Mouse (Mus musculus): ENCODE data around the gene Wdr81. TPM values are rescaled to one million over a fixed set of nuclear protein-coding genes. Genes with fewer than 3 reads are reported as not detected.

Wdr81 gene
- polyA plus RNA-seq, 1 experiment from 2014 or later, result 3.5 TPM

- H3K4me2 ChIP-seq (ENCODE audit: low read depth, low read length), result no peak overlapping the region
- no peak overlapping the region for H3K27ac ChIP-seq (ENCODE audit: low read length)
- H3K4me3 ChIP-seq (ENCODE audit: low read length), result no peak overlapping the region
- no peaks in the 10 kb centered on the region for H3K9me3 ChIP-seq (replicated peaks; ENCODE audit: control insufficient read depth, low read length)
- 77% methylated on average over 3 of the region's 3 CpGs for WGBS
- H3K9ac ChIP-seq (ENCODE audit: low read length), result no peak overlapping the region
- peaks cover 13% of the 10 kb centered on the region for H3K36me3 ChIP-seq (ENCODE audit: control insufficient read depth, insufficient read depth)
- peaks cover 3% of the 10 kb centered on the region for H3K4me1 ChIP-seq (ENCODE audit: control insufficient read depth, insufficient read depth, low read length)
- no peak for ATAC-seq (replicated peaks; ENCODE audit: extremely low read depth, insufficient read depth, low FRiP score)
- no peaks in the 10 kb centered on the region for H3K27me3 ChIP-seq (ENCODE audit: control insufficient read depth, insufficient read depth, low read length)
Measured at GRCm38 (mm10) chr11:75448575-75448974, 5.9 kb downstream of the Wdr81 start.

DNA sequence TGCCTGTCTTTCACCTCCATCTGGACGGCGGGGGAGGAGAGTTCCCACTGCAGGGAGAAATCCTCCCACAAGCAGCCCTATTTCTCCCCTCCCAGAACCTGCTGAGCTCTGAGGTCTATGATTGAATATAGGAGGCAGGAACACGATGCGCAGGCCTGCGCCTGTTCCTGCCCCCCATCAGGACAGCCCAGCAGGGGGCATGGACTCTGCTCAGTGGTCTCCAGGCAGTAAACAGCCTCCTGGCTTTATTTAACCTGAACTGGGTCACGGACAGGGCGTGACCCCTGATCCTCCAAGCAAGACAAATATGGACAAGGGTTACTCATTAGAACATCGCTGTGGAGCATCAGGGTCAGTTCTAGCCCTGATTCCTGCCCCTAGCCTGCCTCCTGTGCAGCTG is 10.8 kb downstream of the Wdr81 start:
- ATAC-seq (replicated peaks; ENCODE audit: extremely low read depth, insufficient read depth, low FRiP score), result no peak
- peaks cover 17% of the 10 kb centered on the region for H3K36me3 ChIP-seq (ENCODE audit: control insufficient read depth, insufficient read depth)

GRCm38 (mm10) chr11:75441601-75442000 is 12.9 kb downstream of the Wdr81 start:
- Histone ChIP-seq H3K4me3 (ENCODE audit: low read length) (no peak overlapping the region), H3K4me2 (ENCODE audit: low read depth, low read length) (no peak overlapping the region), H3K27ac (ENCODE audit: low read length) (no peak overlapping the region), H3K27me3 (ENCODE audit: control insufficient read depth, insufficient read depth, low read length) (no peaks in the 10 kb centered on the region), H3K4me1 (ENCODE audit: control insufficient read depth, insufficient read depth, low read length) (no peaks in the 10 kb centered on the region), H3K36me3 (ENCODE audit: control insufficient read depth, insufficient read depth) (0 out of 2 replicates have a peak, but pooled peaks cover 11% of the 10 kb centered on the region), H3K9me3 (replicated peaks; ENCODE audit: control insufficient read depth, low read length) (no peaks in the 10 kb centered on the region), H3K9ac (ENCODE audit: low read length) (no peak overlapping the region)
- 88% methylated on average over 16 of the region's 16 CpGs for WGBS
- ATAC-seq (replicated peaks; ENCODE audit: extremely low read depth, insufficient read depth, low FRiP score), result no peak

More for the DNA sequence above, 10.8 kb downstream of the Wdr81 start:
- H3K4me1 ChIP-seq (ENCODE audit: control insufficient read depth, insufficient read depth, low read length), result no peaks in the 10 kb centered on the region
- 72% methylated on average over 8 of the region's 8 CpGs for WGBS
- no peak overlapping the region for H3K9ac ChIP-seq (ENCODE audit: low read length)
- no peaks in the 10 kb centered on the region for H3K27me3 ChIP-seq (ENCODE audit: control insufficient read depth, insufficient read depth, low read length)
- no peak overlapping the region for H3K4me2 ChIP-seq (ENCODE audit: low read depth, low read length)
- no peak overlapping the region for H3K4me3 ChIP-seq (ENCODE audit: low read length)
- no peaks in the 10 kb centered on the region for H3K9me3 ChIP-seq (replicated peaks; ENCODE audit: control insufficient read depth, low read length)
- H3K27ac ChIP-seq (ENCODE audit: low read length), result no peak overlapping the region

- Histone ChIP-seq H3K4me3 (ENCODE audit: low read length) (no peak overlapping the region), H3K27ac (ENCODE audit: low read length) (no peak overlapping the region), H3K9ac (ENCODE audit: low read length) (no peak overlapping the region), H3K9me3 (replicated peaks; ENCODE audit: control insufficient read depth, low read length) (no peaks in the 10 kb centered on the region), H3K36me3 (ENCODE audit: control insufficient read depth, insufficient read depth) (0 out of 2 replicates have a peak, but pooled peaks cover 11% of the 10 kb centered on the region), H3K27me3 (ENCODE audit: control insufficient read depth, insufficient read depth, low read length) (no peaks in the 10 kb centered on the region), H3K4me1 (ENCODE audit: control insufficient read depth, insufficient read depth, low read length) (no peaks in the 10 kb centered on the region), H3K4me2 (ENCODE audit: low read depth, low read length) (no peak overlapping the region)
- no peak for ATAC-seq (replicated peaks; ENCODE audit: extremely low read depth, insufficient read depth, low FRiP score)
- WGBS, result 84% methylated on average over 7 of the region's 7 CpGs
Measured at GRCm38 (mm10) chr11:75441034-75441433, 13.5 kb downstream of the Wdr81 start.

- Histone ChIP-seq H3K36me3 (ENCODE audit: control insufficient read depth, insufficient read depth) (0 out of 2 replicates have a peak, but pooled peaks cover 11% of the 10 kb centered on the region), H3K4me1 (ENCODE audit: control insufficient read depth, insufficient read depth, low read length) (no peaks in the 10 kb centered on the region), H3K4me2 (ENCODE audit: low read depth, low read length) (no peak overlapping the region), H3K27me3 (ENCODE audit: control insufficient read depth, insufficient read depth, low read length) (no peaks in the 10 kb centered on the region; the same call in 1 of the 2 replicates), H3K9ac (ENCODE audit: low read length) (no peak overlapping the region), H3K9me3 (replicated peaks; ENCODE audit: control insufficient read depth, low read length) (no peaks in the 10 kb centered on the region), H3K27ac (ENCODE audit: low read length) (no peak overlapping the region), H3K4me3 (ENCODE audit: low read length) (no peak overlapping the region)
- no peak for ATAC-seq (replicated peaks; ENCODE audit: extremely low read depth, insufficient read depth, low FRiP score)
- 96% methylated on average over 3 of the region's 3 CpGs for WGBS
Measured at GRCm38 (mm10) chr11:75439951-75440350, 14.6 kb downstream of the Wdr81 start.

- Histone ChIP-seq H3K27me3 (ENCODE audit: control insufficient read depth, insufficient read depth, low read length) (no peaks in the 10 kb centered on the region; the same call in 1 of the 2 replicates), H3K9ac (ENCODE audit: low read length) (no peak within 1 kb of the TSS), H3K36me3 (ENCODE audit: control insufficient read depth, insufficient read depth) (0 out of 2 replicates have a peak, but pooled peaks cover 11% of the 10 kb centered on the region), H3K4me3 (ENCODE audit: low read length) (no peak within 1 kb of the TSS), H3K4me1 (ENCODE audit: control insufficient read depth, insufficient read depth, low read length) (no peaks in the 10 kb centered on the region), H3K27ac (ENCODE audit: low read length) (no peak within 1 kb of the TSS), H3K9me3 (replicated peaks; ENCODE audit: control insufficient read depth, low read length) (peaks cover under 1% of the 10 kb centered on the region; the same call in 1 of the 2 replicates), H3K4me2 (ENCODE audit: low read depth, low read length) (no peak within 1 kb of the TSS)
- 87% methylated on average over 6 of the region's 6 CpGs for WGBS
- no peak for ATAC-seq (replicated peaks; ENCODE audit: extremely low read depth, insufficient read depth, low FRiP score)
Measured at GRCm38 (mm10) chr11:75439363-75439762, 15.2 kb downstream of the Wdr81 start, which contains the start of gene Serpinf2. Serpinf2 (minus strand) TSS chr11:75439591.

DNA sequence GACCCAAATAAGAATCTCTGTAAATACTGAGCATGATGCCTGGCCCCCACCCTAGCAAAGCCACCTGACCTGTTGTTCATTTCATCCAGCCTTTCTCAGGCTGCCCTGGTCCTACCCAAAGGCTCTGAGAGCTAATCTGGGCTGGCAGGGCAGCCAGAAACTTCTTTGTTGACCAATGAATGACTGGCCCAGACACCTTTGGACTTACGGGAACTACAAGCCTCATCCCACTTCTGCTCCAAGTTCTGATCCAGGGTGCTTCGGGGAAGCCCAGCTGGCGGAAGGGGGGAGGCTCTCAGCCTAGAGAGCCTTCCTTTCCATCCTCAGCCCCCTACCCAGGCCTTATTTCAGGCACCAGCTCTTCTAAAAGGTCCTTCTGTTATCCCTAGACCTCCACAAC is 15.7 kb downstream of the Wdr81 start:
- H3K4me2 ChIP-seq (ENCODE audit: low read depth, low read length), result no peak overlapping the region
- no peaks in the 10 kb centered on the region; the same call in 1 of the 2 replicates for H3K27me3 ChIP-seq (ENCODE audit: control insufficient read depth, insufficient read depth, low read length)

DNA sequence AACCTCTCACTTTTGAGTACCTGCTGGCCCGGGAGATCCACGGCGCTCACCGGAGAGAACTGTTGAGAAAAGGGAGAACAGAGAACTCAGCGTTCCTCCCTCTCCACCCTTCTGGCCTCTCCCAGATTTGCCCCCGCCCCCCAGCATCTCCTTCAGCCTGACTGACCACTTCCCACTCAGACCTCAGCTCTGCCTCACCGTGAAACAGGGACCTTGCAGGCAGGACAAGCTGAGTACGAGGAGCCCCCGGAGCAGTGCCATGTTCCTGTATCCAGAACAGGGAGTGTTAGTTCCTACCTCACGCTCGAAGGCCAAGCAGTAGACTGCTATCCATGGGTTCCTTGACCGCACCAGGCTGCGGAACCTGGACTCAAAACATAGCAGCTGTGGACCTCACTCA is 16.3 kb downstream of the Wdr81 start:
- H3K27ac ChIP-seq (ENCODE audit: low read length), result no peak overlapping the region
- H3K9ac ChIP-seq (ENCODE audit: low read length), result no peak overlapping the region
- no peaks in the 10 kb centered on the region; the same call in 1 of the 2 replicates for H3K27me3 ChIP-seq (ENCODE audit: control insufficient read depth, insufficient read depth, low read length)
- H3K36me3 ChIP-seq (ENCODE audit: control insufficient read depth, insufficient read depth), result 0 out of 2 replicates have a peak, but pooled peaks cover 8% of the 10 kb centered on the region
- H3K4me2 ChIP-seq (ENCODE audit: low read depth, low read length), result no peak overlapping the region
- 85% methylated on average over 13 of the region's 13 CpGs for WGBS
- H3K4me3 ChIP-seq (ENCODE audit: low read length), result no peak overlapping the region
- H3K9me3 ChIP-seq (replicated peaks; ENCODE audit: control insufficient read depth, low read length), result peaks cover 4% of the 10 kb centered on the region
- no peaks in the 10 kb centered on the region for H3K4me1 ChIP-seq (ENCODE audit: control insufficient read depth, insufficient read depth, low read length)
- ATAC-seq (replicated peaks; ENCODE audit: extremely low read depth, insufficient read depth, low FRiP score), result no peak

More for the DNA sequence above, 15.7 kb downstream of the Wdr81 start:
- H3K27ac ChIP-seq (ENCODE audit: low read length), result no peak overlapping the region
- peaks cover 4% of the 10 kb centered on the region for H3K9me3 ChIP-seq (replicated peaks; ENCODE audit: control insufficient read depth, low read length)
- H3K9ac ChIP-seq (ENCODE audit: low read length), result no peak overlapping the region
- no peaks in the 10 kb centered on the region for H3K4me1 ChIP-seq (ENCODE audit: control insufficient read depth, insufficient read depth, low read length)
- WGBS, result 92% methylated on average over 3 of the region's 3 CpGs
- no peak overlapping the region for H3K4me3 ChIP-seq (ENCODE audit: low read length)
- 0 out of 2 replicates have a peak, but pooled peaks cover 11% of the 10 kb centered on the region for H3K36me3 ChIP-seq (ENCODE audit: control insufficient read depth, insufficient read depth)
- no peak for ATAC-seq (replicated peaks; ENCODE audit: extremely low read depth, insufficient read depth, low FRiP score)

GRCm38 (mm10) chr11:75434138-75434537 is 20.4 kb downstream of the Wdr81 start:
- 84% methylated on average over 5 of the region's 5 CpGs for WGBS
- Histone ChIP-seq H3K27ac (ENCODE audit: low read length) (no peak overlapping the region), H3K36me3 (ENCODE audit: control insufficient read depth, insufficient read depth) (no peaks in the 10 kb centered on the region), H3K4me2 (ENCODE audit: low read depth, low read length) (no peak overlapping the region), H3K9ac (ENCODE audit: low read length) (no peak overlapping the region), H3K4me3 (ENCODE audit: low read length) (no peak overlapping the region), H3K9me3 (replicated peaks; ENCODE audit: control insufficient read depth, low read length) (peaks cover 4% of the 10 kb centered on the region), H3K4me1 (ENCODE audit: control insufficient read depth, insufficient read depth, low read length) (no peaks in the 10 kb centered on the region), H3K27me3 (ENCODE audit: control insufficient read depth, insufficient read depth, low read length) (no peaks in the 10 kb centered on the region; the same call in 1 of the 2 replicates)
- no peak for ATAC-seq (replicated peaks; ENCODE audit: extremely low read depth, insufficient read depth, low FRiP score)

Measured in heart, embryonic 16.5 days (tissue).